Mouse (Mus musculus): Measurements from ENCODE around the gene Stk38.
"Not testable (repeated sequence)": the region's sequence is repeated elsewhere in the genome, so short reads cannot be mapped to it uniquely, and the experiment has no call there.

The Stk38 gene

GRCm38 (mm10) chr17:29035506-29035905, 27.7 kb upstream of the Stk38 start:
- no peak for DNase-seq

DNA sequence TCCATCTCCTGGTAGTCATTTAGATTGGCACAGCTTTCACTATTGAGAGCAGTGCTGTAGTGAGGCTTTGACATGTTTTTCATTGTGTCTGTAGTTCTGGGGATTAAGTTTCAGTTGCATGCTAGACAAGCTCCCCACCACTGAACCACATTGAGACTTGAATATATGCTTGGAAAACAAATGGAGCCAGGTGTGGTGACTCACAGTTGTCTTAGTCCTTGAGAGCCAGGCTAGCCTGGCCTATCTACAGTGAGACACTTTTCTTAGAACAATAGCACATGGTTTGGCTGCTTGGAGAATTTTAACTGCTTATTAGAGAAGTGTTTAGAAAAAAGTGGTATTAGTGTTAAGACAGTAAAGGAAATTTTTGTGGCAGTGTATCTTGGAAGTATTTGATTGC, 26.5 kb upstream of the Stk38 start:
- DNase-seq, result no peak

GRCm38 (mm10) chr17:29033569-29034061, 25.8 kb upstream of the Stk38 start:
- no peak for DNase-seq

GRCm38 (mm10) chr17:29032274-29033069, 24.7 kb upstream of the Stk38 start, which contains the start of gene Srsf3:
TSS of gene Srsf3 (plus strand) at chr17:29032628.
- peak; percentile 97 to 99 for DNase-seq

GRCm38 (mm10) chr17:29031771-29032273, 24.0 kb upstream of the Stk38 start:
- DNase-seq, result peak; percentile 34 to 58

DNA sequence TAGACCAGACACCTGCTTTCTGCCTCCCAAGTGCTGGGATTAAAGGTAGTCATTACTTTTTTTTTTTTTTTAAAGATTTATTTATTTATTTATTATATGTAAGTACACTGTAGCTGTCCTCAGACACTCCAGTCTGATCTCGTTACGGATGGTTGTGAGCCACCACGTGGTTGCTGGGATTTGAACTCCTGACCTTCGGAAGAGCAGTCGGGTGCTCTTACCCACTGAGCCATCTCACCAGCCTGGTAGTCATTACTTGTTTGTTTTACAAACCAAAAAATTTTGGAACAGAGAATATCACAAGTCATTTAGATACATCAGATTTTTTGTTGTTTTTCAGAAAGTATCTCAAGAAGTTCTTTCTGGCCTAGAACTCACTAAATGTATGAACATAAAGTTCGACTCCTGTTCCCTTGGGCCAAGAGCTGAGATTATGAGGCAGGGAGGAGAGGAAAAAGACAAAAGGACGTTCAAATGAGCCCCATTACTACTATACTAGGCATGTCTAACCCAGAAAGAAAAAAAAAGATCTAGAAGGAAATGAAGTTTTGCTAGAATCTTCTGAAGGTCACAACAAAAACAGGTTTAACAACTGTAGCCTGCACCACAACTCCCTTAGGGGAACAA, 23.4 kb upstream of the Stk38 start:
- DNase-seq, result not testable (repeated sequence)

GRCm38 (mm10) chr17:29030321-29031034, 22.7 kb upstream of the Stk38 start:
- no peak for DNase-seq

DNA sequence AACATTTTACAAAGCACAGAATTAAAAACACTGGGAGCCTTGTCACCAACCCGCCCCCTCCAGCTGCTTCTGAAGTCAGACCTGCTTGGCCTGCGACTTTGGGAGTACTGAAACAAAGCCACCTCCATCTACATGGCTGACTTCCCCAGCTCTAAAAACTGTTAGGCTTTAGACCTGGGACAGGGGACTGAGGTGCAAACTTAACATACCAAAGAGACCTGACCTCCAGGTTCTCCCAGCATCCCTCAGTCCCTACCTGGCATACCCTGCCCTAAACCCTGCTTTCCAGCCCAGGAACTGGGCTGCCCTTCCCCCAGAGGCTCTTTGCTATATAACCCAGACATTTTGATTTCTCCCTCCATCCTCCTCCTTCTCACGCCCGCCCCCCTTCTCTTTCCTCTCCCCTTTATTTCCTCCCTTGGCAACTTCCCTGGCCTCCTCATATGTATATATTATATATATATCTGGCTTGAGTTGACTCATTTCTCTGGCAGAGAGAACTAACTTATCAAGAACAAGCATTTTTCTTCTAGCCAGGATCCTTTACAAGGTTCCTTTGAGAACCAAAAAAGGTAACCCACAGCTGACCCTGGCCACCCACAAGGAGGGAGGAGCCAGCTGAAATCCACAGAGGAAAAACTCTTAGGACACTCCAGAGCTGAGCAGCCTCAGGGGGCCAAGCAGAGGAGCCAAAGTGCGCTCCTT, 19.0 kb upstream of the Stk38 start:
- no peak for DNase-seq

GRCm38 (mm10) chr17:29024896-29025565, 17.2 kb upstream of the Stk38 start:
- no peak for DNase-seq

DNA sequence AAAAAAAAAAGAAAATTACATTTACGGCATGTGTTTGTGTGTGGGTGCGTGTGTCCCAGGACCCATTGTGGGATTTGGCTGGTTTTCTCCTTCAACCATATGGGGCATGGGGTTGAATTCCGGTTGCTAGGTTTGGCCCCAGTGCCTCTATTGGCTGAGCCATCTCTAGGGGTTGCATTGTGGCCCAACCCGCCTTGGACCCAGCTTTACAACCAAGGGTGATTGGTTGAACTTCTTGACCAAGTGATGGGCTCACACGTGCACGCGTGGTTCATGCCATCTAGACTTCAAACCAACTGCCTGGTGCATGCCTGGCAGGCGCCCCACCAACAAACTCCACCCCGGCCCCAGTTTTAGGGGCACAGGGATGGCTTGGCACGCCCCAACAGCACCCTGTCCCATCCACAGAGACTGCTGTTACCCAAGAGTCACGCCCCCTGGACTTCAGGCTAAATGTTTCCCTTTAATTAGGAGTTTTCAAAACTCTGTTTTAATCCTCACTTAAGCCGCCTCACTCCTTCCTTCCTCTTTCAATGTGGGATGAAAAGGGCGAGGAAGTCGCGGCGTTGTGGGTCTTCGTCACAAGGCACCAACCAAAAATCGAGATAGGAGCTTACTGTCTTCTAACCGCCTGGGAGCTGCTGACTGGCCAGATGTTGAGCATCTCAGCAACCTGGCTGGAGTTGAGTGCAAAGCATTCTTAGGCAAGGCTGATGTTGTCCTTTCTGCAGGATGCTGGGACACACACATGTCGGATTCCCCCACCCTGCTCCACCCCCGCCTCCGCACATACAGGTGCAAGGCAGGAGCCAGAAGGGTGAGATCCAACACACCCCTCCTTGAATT, 16.5 kb upstream of the Stk38 start:
- no peak for DNase-seq

GRCm38 (mm10) chr17:29023346-29023745, 15.6 kb upstream of the Stk38 start:
- DNase-seq, result no peak

DNA sequence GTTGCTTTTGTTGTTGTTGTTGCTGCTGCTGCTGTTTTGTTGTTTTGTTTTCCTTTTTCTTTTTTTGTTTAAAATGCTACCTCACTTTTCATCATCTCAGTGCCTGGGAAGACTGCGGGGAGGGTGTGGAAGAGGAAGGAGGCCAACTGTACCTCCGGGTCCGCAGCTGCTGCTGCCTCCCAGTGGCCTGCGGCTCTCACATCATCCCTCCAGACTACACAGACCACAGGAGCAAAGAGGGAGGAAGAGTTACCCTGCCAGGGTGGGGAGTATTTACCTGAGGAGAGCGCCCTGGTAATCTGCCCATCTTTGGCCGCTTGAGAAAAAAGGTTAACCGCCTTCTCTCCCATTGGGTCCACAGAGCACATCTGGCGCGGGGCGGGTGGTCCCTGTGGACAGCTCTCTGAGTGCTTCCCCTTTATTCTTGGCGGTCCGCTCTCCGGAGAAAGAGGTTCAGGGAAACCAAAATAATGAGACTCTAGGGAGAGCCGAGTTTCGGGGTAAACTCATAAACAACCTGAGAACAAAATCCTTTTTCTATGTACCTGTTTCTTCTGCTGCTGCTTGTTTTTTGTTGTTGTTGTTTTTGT, 14.5 kb upstream of the Stk38 start:
- DNase-seq, result no peak

DNA sequence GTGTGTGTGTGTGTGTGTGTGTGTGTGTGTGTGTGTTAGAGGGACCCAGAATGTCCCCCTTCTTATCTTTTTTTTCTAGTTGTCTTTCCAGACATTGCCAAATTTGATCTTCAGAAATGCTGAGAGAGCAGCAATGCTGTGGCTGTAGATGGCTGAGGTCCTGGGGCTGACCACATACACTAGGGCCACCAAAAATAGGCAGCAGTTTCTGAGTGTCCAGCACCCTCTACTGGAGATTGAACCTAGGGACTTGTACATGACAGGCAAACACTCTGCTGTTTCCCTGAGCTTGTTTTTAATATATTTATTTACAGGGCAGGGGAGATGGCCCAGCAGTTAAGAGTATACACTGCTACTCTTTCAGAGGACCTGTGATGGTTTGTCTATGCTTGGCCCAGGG, 12.6 kb upstream of the Stk38 start:
- DNase-seq, result no peak

GRCm38 (mm10) chr17:29019391-29019790, 11.6 kb upstream of the Stk38 start:
- DNase-seq, result no peak

GRCm38 (mm10) chr17:29018292-29018984, 10.6 kb upstream of the Stk38 start:
- DNase-seq, result no peak

GRCm38 (mm10) chr17:29016705-29017104, 8.9 kb upstream of the Stk38 start:
- DNase-seq, result no peak

- DNase-seq, result no peak
These were observed 7.8 kb upstream of the Stk38 start for GRCm38 (mm10) chr17:29015638-29016037.

DNA sequence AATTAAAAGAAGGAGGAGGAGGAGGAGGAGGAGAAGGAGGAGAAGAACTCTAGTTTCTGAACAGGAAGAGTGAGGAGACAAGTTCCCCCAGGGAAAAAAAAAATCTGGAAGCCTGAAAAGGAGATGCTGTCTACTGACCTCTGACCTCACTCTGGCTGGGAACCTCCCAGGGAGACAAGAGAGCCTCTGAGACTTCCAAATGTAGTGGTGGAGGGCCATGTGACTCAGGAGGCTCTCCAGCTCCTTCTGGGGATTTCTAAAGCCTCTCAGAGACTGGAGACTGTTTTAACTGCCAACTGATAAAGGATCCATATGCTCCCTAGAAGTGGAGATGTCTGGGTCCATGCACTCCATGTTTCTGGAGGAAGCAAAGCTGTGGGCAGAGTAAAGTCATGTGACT, 6.4 kb upstream of the Stk38 start:
- no peak for DNase-seq

GRCm38 (mm10) chr17:29009181-29009580, 1.4 kb upstream of the Stk38 start:
- DNase-seq, result no peak

- DNase-seq, result no peak
These were observed 493 bp upstream of the Stk38 start for GRCm38 (mm10) chr17:29008326-29008650.
